Mouse (Mus musculus) forebrain, embryonic 16.5 days (tissue): ENCODE results near the gene Zfp366. TPM values are rescaled to one million over a fixed set of nuclear protein-coding genes. Genes with fewer than 3 reads are reported as not detected.

ENCODE experiments used
- ATAC-seq: fragments of 200-750 bp; cut with Nextera tagmentation; 2 replicates; pipeline ENCODE4 v1.8.0; 2017; ENCODE audit warnings: mild to moderate bottlenecking, moderate library complexity
- H3K27ac ChIP-seq: fragments of 300-500 bp; sonication (generic); 2 replicates; pipeline ENCODE4 v1.5.1; 2014; ENCODE audit warnings: low read length, control low read depth
- H3K27me3 ChIP-seq: fragments of 300-500 bp; sonication (generic); replicated peaks from 2 replicates; pipeline ENCODE4 v1.6.1; 2014; ENCODE audit warnings: low read length; ENCODE audit not compliant: control insufficient read depth, insufficient read depth
- H3K36me3 ChIP-seq: fragments of 300-500 bp; sonication (generic); 2 replicates; pipeline ENCODE4 v1.6.1; 2014; ENCODE audit not compliant: control insufficient read depth, insufficient read depth
- H3K4me1 ChIP-seq: fragments of 300-500 bp; sonication (generic); replicated peaks from 2 replicates; pipeline ENCODE4 v1.6.1; 2014; ENCODE audit warnings: low read length; ENCODE audit not compliant: control insufficient read depth, insufficient read depth
- H3K4me2 ChIP-seq: fragments of 300-500 bp; sonication (generic); 2 replicates; pipeline ENCODE4 v1.6.1; 2014; ENCODE audit warnings: mild to moderate bottlenecking, low read length, control low read depth
- H3K4me3 ChIP-seq: fragments of 300-500 bp; sonication (generic); replicated peaks from 2 replicates; pipeline ENCODE4 v1.5.1; 2014; ENCODE audit warnings: mild to moderate bottlenecking, low read length, control low read depth
- H3K9ac ChIP-seq: fragments of 300-500 bp; sonication (generic); replicated peaks from 2 replicates; pipeline ENCODE4 v1.6.1; 2014; ENCODE audit warnings: low read depth, low read length, control low read depth
- H3K9me3 ChIP-seq: fragments of 300-500 bp; sonication (generic); 2 replicates; pipeline ENCODE4 v1.6.1; 2016; ENCODE audit warnings: low read length; ENCODE audit not compliant: control insufficient read depth
- WGBS: fragments of 180-500 bp; shearing (Covaris S2); extraction: QIAGEN DNeasy Blood & Tissue Kit; methylation state at CpG from one replicate; pipeline ENCODE4 v1.1.7; 2014; 5-methylcytosine and 5-hydroxymethylcytosine counted together
- polyA plus RNA-seq: library from polyadenylated mRNA; unstranded; fragments of >200 nt; fragmentation: Nextera tagmentation; extraction: Ambion mirVana; gene quantifications from 2 replicates; pipeline ENCODE4 v1.2.1, GENCODE M21; 2015

Zfp366 gene
- polyA plus RNA-seq, 1 experiment from 2014 or later = 0.56 TPM

GRCm38 (mm10) chr13:99250806-99251205 is 66.2 kb downstream of the Zfp366 start:
- Histone ChIP-seq H3K27me3 (no peaks in the 10 kb centered on the region), H3K4me2 (no peak overlapping the region), H3K4me3 (no peak overlapping the region), H3K36me3 (no peaks in the 10 kb centered on the region), H3K9me3 (0 out of 2 replicates have a peak, but pooled peaks cover 2% of the 10 kb centered on the region), H3K27ac (no peak overlapping the region), H3K4me1 (no peaks in the 10 kb centered on the region), H3K9ac (no peak overlapping the region)
- WGBS = 83% methylated on average over 2 of the region's 2 CpGs
- no peak for ATAC-seq

GRCm38 (mm10) chr13:99254215-99254614 is 69.6 kb downstream of the Zfp366 start:
- ATAC-seq = no peak
- H3K9ac ChIP-seq = no peak overlapping the region
- no peaks in the 10 kb centered on the region for H3K4me1 ChIP-seq
- H3K4me2 ChIP-seq = no peak overlapping the region
- no peak overlapping the region for H3K4me3 ChIP-seq
- H3K9me3 ChIP-seq = 0 out of 2 replicates have a peak, but pooled peaks cover 2% of the 10 kb centered on the region
- H3K36me3 ChIP-seq = no peaks in the 10 kb centered on the region
- H3K27me3 ChIP-seq = no peaks in the 10 kb centered on the region
- H3K27ac ChIP-seq = no peak overlapping the region

GRCm38 (mm10) chr13:99254781-99255180 is 70.2 kb downstream of the Zfp366 start:
- no peak overlapping the region for H3K4me2 ChIP-seq
- H3K9ac ChIP-seq = no peak overlapping the region
- no peaks in the 10 kb centered on the region for H3K4me1 ChIP-seq
- 0 out of 2 replicates have a peak, but pooled peaks cover 2% of the 10 kb centered on the region for H3K9me3 ChIP-seq
- H3K27ac ChIP-seq = no peak overlapping the region
- ATAC-seq = no peak
- 58% methylated on average over 3 of the region's 3 CpGs for WGBS
- H3K27me3 ChIP-seq = no peaks in the 10 kb centered on the region
- H3K4me3 ChIP-seq = no peak overlapping the region
- no peaks in the 10 kb centered on the region for H3K36me3 ChIP-seq

GRCm38 (mm10) chr13:99256916-99257315 is 72.3 kb downstream of the Zfp366 start:
- Histone ChIP-seq H3K4me3 (no peak overlapping the region), H3K9me3 (0 out of 2 replicates have a peak, but pooled peaks cover 2% of the 10 kb centered on the region), H3K4me2 (no peak overlapping the region), H3K27ac (no peak overlapping the region), H3K36me3 (no peaks in the 10 kb centered on the region), H3K4me1 (no peaks in the 10 kb centered on the region), H3K27me3 (no peaks in the 10 kb centered on the region), H3K9ac (no peak overlapping the region)
- WGBS = 84% methylated on average over 4 of the region's 4 CpGs
- no peak for ATAC-seq

- 88% methylated on average over 3 of the region's 3 CpGs for WGBS
- Histone ChIP-seq H3K36me3 (no peaks in the 10 kb centered on the region), H3K4me2 (no peak overlapping the region), H3K4me3 (no peak overlapping the region), H3K27me3 (no peaks in the 10 kb centered on the region), H3K27ac (no peak overlapping the region), H3K9me3 (no peaks in the 10 kb centered on the region), H3K4me1 (no peaks in the 10 kb centered on the region), H3K9ac (no peak overlapping the region)
- ATAC-seq = no peak
These were observed 74.1 kb downstream of the Zfp366 start for GRCm38 (mm10) chr13:99258677-99259076.

- WGBS = 82% methylated on average over 15 of the region's 15 CpGs
These were observed 75.0 kb downstream of the Zfp366 start for GRCm38 (mm10) chr13:99259502-99260174.

GRCm38 (mm10) chr13:99262406-99262805 is 77.8 kb downstream of the Zfp366 start:
- no peaks in the 10 kb centered on the region for H3K27me3 ChIP-seq
- H3K4me1 ChIP-seq = no peaks in the 10 kb centered on the region
- no peak overlapping the region for H3K9ac ChIP-seq
- H3K4me2 ChIP-seq = no peak overlapping the region
- WGBS = 94% methylated on average over 1 of the region's 1 CpGs
- no peaks in the 10 kb centered on the region for H3K9me3 ChIP-seq
- no peak overlapping the region for H3K4me3 ChIP-seq
- H3K36me3 ChIP-seq = no peaks in the 10 kb centered on the region
- no peak overlapping the region for H3K27ac ChIP-seq
- ATAC-seq = no peak

More at GRCm38 (mm10) chr13:99259502-99260174, 75.0 kb downstream of the Zfp366 start:
- Histone ChIP-seq H3K27ac (no peak overlapping the region), H3K9ac (no peak overlapping the region), H3K9me3 (no peaks in the 10 kb centered on the region), H3K27me3 (no peaks in the 10 kb centered on the region), H3K4me2 (no peak overlapping the region), H3K4me1 (no peaks in the 10 kb centered on the region), H3K36me3 (no peaks in the 10 kb centered on the region), H3K4me3 (no peak overlapping the region)
- ATAC-seq = no peak

- no peak overlapping the region for H3K9ac ChIP-seq
- no peak for ATAC-seq
- no peaks in the 10 kb centered on the region for H3K36me3 ChIP-seq
- no peaks in the 10 kb centered on the region for H3K27me3 ChIP-seq
- no peak overlapping the region for H3K27ac ChIP-seq
- H3K4me2 ChIP-seq = no peak overlapping the region
- H3K9me3 ChIP-seq = no peaks in the 10 kb centered on the region
- H3K4me1 ChIP-seq = no peaks in the 10 kb centered on the region
- no peak overlapping the region for H3K4me3 ChIP-seq
- 71% methylated on average over 4 of the region's 4 CpGs for WGBS
These were observed 78.6 kb downstream of the Zfp366 start for GRCm38 (mm10) chr13:99263159-99263783.

- no peak overlapping the region for H3K27ac ChIP-seq
- H3K4me2 ChIP-seq = no peak overlapping the region
- no peaks in the 10 kb centered on the region for H3K36me3 ChIP-seq
- H3K9me3 ChIP-seq = no peaks in the 10 kb centered on the region
- H3K9ac ChIP-seq = no peak overlapping the region
- H3K27me3 ChIP-seq = no peaks in the 10 kb centered on the region
- no peaks in the 10 kb centered on the region for H3K4me1 ChIP-seq
- 87% methylated on average over 6 of the region's 6 CpGs for WGBS
- no peak overlapping the region for H3K4me3 ChIP-seq
- no peak for ATAC-seq
These were observed 79.9 kb downstream of the Zfp366 start for GRCm38 (mm10) chr13:99264483-99264882.
